Mouse (Mus musculus) neural tube, embryonic 14.5 days (tissue): ENCODE measurements at regions not wholly inside any gene's neighbourhood (a gene's known extent, or its start where the extent isn't known, plus 50 kb on each side); places are given as distances from the start of the nearest gene placed in this dataset.

Experiments
- ATAC-seq: fragments of 200-750 bp; cut with Nextera tagmentation; 2 replicates; pipeline ENCODE4 v1.8.0; 2017; ENCODE audit warnings: low read depth, mild to moderate bottlenecking, moderate TSS enrichment, moderate library complexity
- H3K27ac ChIP-seq: fragments of 300-500 bp; sonication (generic); 2 replicates; pipeline ENCODE4 v1.5.1; 2014; ENCODE audit warnings: low read depth, mild to moderate bottlenecking, control low read depth, low read length, moderate library complexity, mixed read lengths
- H3K27me3 ChIP-seq: fragments of 300-500 bp; sonication (generic); 2 replicates; pipeline ENCODE4 v1.6.1; 2014; ENCODE audit warnings: low read length; ENCODE audit not compliant: control insufficient read depth, insufficient read depth
- H3K36me3 ChIP-seq: fragments of 300-500 bp; sonication (generic); 2 replicates; pipeline ENCODE4 v1.6.1; 2014; ENCODE audit warnings: low read length, mixed read lengths; ENCODE audit not compliant: control insufficient read depth, insufficient read depth
- H3K4me1 ChIP-seq: fragments of 300-500 bp; sonication (generic); 2 replicates; pipeline ENCODE4 v1.6.1; 2014; ENCODE audit warnings: low read length; ENCODE audit not compliant: control insufficient read depth, insufficient read depth
- H3K4me2 ChIP-seq: fragments of 300-500 bp; sonication (generic); 2 replicates; pipeline ENCODE4 v1.6.1; 2014; ENCODE audit warnings: mild to moderate bottlenecking, low read depth, low read length, control low read depth
- H3K4me3 ChIP-seq: fragments of 300-500 bp; sonication (generic); 2 replicates; pipeline ENCODE4 v1.5.1; 2014; ENCODE audit warnings: low read depth, low read length, control low read depth, mixed read lengths
- H3K9ac ChIP-seq: fragments of 300-500 bp; sonication (generic); replicated peaks from 2 replicates; pipeline ENCODE4 v1.6.1; 2014; ENCODE audit warnings: low read depth, mild to moderate bottlenecking, control low read depth, low read length, mixed read lengths
- H3K9me3 ChIP-seq: fragments of 300-500 bp; sonication (generic); 2 replicates; pipeline ENCODE4 v1.6.1; 2016; ENCODE audit warnings: low read length; ENCODE audit not compliant: control insufficient read depth
- WGBS: fragments of 180-500 bp; shearing (Covaris S2); extraction: QIAGEN DNeasy Blood & Tissue Kit; methylation state at CpG from one replicate; pipeline ENCODE4 v1.1.7; 2014; 5-methylcytosine and 5-hydroxymethylcytosine counted together

DNA sequence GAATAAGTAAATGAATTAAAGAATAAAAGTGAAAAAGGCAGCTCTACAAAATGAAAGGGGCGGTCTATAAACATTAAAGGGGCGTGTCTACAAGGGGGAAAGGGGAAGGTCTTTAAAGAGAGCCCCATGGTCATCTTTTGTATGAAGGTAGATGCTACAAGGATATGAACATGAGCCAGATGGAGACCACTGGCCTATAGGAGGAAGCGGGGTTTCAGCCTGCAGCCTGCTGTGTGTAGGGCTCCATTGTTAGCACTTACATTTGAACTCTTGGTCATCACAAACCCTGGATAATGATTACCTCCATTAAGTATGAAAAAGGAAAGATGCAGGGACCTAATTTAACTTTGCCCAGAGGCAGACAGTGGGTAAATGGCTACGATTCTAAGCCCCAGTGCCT, 511.6 kb upstream of the Gm19410 start:
- Histone ChIP-seq H3K4me1 (no peaks in the 10 kb centered on the region), H3K9ac (no peak overlapping the region), H3K9me3 (no peaks in the 10 kb centered on the region), H3K4me3 (no peak overlapping the region), H3K36me3 (no peaks in the 10 kb centered on the region), H3K27me3 (no peaks in the 10 kb centered on the region), H3K4me2 (no peak overlapping the region), H3K27ac (no peak overlapping the region)
- 90% methylated on average over 4 of the region's 4 CpGs for WGBS
- ATAC-seq, result no peak

- WGBS, result 87% methylated on average over 2 of the region's 2 CpGs
These were observed 510.3 kb upstream of the Gm19410 start for GRCm38 (mm10) chr8:35255327-35255726.

GRCm38 (mm10) chr8:35256958-35257357, 508.6 kb upstream of the Gm19410 start:
- no peaks in the 10 kb centered on the region for H3K36me3 ChIP-seq

More at GRCm38 (mm10) chr8:35255327-35255726, 510.3 kb upstream of the Gm19410 start:
- no peak overlapping the region for H3K9ac ChIP-seq
- H3K36me3 ChIP-seq, result no peaks in the 10 kb centered on the region
- H3K27ac ChIP-seq, result no peak overlapping the region
- no peaks in the 10 kb centered on the region for H3K9me3 ChIP-seq
- H3K4me1 ChIP-seq, result no peaks in the 10 kb centered on the region
- H3K4me3 ChIP-seq, result no peak overlapping the region
- no peaks in the 10 kb centered on the region for H3K27me3 ChIP-seq
- ATAC-seq, result no peak
- H3K4me2 ChIP-seq, result no peak overlapping the region

GRCm38 (mm10) chr8:35268221-35268620, 497.4 kb upstream of the Gm19410 start:
- no peak for ATAC-seq
- no peaks in the 10 kb centered on the region for H3K36me3 ChIP-seq
- WGBS, result 85% methylated on average over 5 of the region's 5 CpGs

More at GRCm38 (mm10) chr8:35256958-35257357, 508.6 kb upstream of the Gm19410 start:
- H3K9ac ChIP-seq, result no peak overlapping the region
- no peak for ATAC-seq
- no peak overlapping the region for H3K27ac ChIP-seq
- WGBS, result 45% methylated on average over 4 of the region's 4 CpGs
- H3K9me3 ChIP-seq, result no peaks in the 10 kb centered on the region
- no peak overlapping the region for H3K4me3 ChIP-seq
- no peak overlapping the region for H3K4me2 ChIP-seq
- no peaks in the 10 kb centered on the region for H3K27me3 ChIP-seq
- H3K4me1 ChIP-seq, result no peaks in the 10 kb centered on the region

DNA sequence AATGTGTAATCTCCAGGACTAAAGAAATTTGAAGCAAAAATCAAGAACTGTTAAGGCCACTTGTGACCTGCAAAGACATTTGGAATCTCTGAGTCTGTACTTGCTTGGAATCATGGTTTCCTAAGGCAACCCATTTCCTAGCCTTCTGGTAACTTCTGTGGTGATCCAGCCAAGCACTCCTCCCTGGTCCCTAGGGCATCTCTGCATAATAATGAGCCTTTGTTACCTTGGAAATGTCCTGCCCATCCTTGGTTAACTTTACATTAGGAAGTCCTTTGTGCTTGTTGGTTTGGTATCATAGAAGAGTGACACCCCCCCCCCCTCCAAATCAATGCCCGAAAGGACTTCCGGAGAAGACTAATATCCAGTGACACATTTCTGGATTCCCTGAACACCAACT, 496.6 kb upstream of the Gm19410 start:
- Histone ChIP-seq H3K27ac (no peak overlapping the region), H3K9ac (no peak overlapping the region), H3K4me2 (no peak overlapping the region), H3K4me3 (no peak overlapping the region), H3K9me3 (no peaks in the 10 kb centered on the region), H3K36me3 (no peaks in the 10 kb centered on the region), H3K27me3 (no peaks in the 10 kb centered on the region), H3K4me1 (no peaks in the 10 kb centered on the region)
- ATAC-seq, result no peak
- 95% methylated on average over 2 of the region's 2 CpGs for WGBS

More at GRCm38 (mm10) chr8:35268221-35268620, 497.4 kb upstream of the Gm19410 start:
- Histone ChIP-seq H3K9me3 (no peaks in the 10 kb centered on the region), H3K4me2 (no peak overlapping the region), H3K27ac (no peak overlapping the region), H3K27me3 (no peaks in the 10 kb centered on the region), H3K9ac (no peak overlapping the region), H3K4me3 (no peak overlapping the region), H3K4me1 (no peaks in the 10 kb centered on the region)

GRCm38 (mm10) chr8:35275972-35276371, 489.6 kb upstream of the Gm19410 start:
- H3K9me3 ChIP-seq, result no peaks in the 10 kb centered on the region
- H3K4me3 ChIP-seq, result no peak overlapping the region
- H3K9ac ChIP-seq, result no peak overlapping the region
- H3K27me3 ChIP-seq, result no peaks in the 10 kb centered on the region
- H3K4me2 ChIP-seq, result no peak overlapping the region
- no peak overlapping the region for H3K27ac ChIP-seq
- H3K36me3 ChIP-seq, result no peaks in the 10 kb centered on the region
- no peaks in the 10 kb centered on the region for H3K4me1 ChIP-seq
- whole genome bisulfite sequencing, result 75% methylated on average over 8 of the region's 8 CpGs
- ATAC-seq, result no peak

DNA sequence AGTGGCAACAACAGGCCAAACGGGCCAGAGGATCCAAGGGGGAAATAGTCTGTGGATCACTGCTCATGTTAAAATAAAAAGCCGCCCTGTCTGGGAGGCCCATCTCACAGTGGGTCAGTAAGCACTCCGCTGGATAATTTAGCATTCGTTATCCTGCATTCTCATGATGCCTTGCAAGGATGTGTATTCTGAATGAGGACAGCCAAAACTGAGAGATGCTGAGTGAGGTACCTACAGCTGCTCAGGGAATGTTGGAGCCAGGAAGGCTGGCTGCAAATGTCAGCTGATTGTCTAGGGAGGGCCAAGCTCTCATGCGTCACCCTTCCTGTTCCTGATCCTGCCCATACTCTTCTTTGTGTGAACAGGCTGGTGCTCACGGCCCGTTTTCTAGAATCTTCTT, 489.1 kb upstream of the Gm19410 start:
- WGBS, result 89% methylated on average over 7 of the region's 7 CpGs

DNA sequence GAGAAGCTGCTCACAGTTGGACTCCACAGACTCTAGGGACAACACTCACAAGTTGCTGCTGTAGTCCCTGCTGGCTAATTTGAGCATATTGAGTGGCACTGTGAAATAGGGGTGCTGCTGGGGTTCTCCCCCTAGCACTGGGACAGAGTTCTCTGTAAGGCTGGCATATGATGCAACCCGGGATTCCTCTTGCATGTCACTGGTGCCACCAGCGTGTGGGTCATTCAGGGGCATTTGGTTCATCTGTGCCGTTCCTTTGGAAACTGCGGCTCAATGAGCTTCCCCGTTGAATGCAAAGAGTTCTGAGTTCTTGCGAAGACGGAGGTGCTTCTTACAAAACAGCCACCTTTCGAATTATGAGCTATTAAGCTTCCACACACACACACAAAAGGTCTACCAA, 486.6 kb upstream of the Gm19410 start:
- H3K27ac ChIP-seq, result no peak overlapping the region
- H3K4me3 ChIP-seq, result no peak overlapping the region
- H3K9ac ChIP-seq, result no peak overlapping the region
- ATAC-seq, result no peak
- no peak overlapping the region for H3K4me2 ChIP-seq
- H3K36me3 ChIP-seq, result no peaks in the 10 kb centered on the region
- no peaks in the 10 kb centered on the region for H3K27me3 ChIP-seq
- WGBS, result 94% methylated on average over 8 of the region's 8 CpGs
- no peaks in the 10 kb centered on the region for H3K4me1 ChIP-seq
- no peaks in the 10 kb centered on the region for H3K9me3 ChIP-seq

More for the DNA sequence above, 489.1 kb upstream of the Gm19410 start:
- no peak overlapping the region for H3K4me2 ChIP-seq
- H3K27me3 ChIP-seq, result no peaks in the 10 kb centered on the region
- H3K9me3 ChIP-seq, result no peaks in the 10 kb centered on the region
- H3K27ac ChIP-seq, result no peak overlapping the region
- no peak for ATAC-seq
- no peaks in the 10 kb centered on the region for H3K4me1 ChIP-seq
- no peaks in the 10 kb centered on the region for H3K36me3 ChIP-seq
- H3K4me3 ChIP-seq, result no peak overlapping the region
- no peak overlapping the region for H3K9ac ChIP-seq

- H3K36me3 ChIP-seq, result no peaks in the 10 kb centered on the region
- H3K27ac ChIP-seq, result no peak overlapping the region
- WGBS, result 92% methylated on average over 6 of the region's 6 CpGs
- no peak for ATAC-seq
- H3K9me3 ChIP-seq, result no peaks in the 10 kb centered on the region
- H3K9ac ChIP-seq, result no peak overlapping the region
- H3K4me2 ChIP-seq, result no peak overlapping the region
- H3K27me3 ChIP-seq, result no peaks in the 10 kb centered on the region
- H3K4me1 ChIP-seq, result no peaks in the 10 kb centered on the region
- H3K4me3 ChIP-seq, result no peak overlapping the region
These were observed 484.8 kb upstream of the Gm19410 start for GRCm38 (mm10) chr8:35280741-35281140.

DNA sequence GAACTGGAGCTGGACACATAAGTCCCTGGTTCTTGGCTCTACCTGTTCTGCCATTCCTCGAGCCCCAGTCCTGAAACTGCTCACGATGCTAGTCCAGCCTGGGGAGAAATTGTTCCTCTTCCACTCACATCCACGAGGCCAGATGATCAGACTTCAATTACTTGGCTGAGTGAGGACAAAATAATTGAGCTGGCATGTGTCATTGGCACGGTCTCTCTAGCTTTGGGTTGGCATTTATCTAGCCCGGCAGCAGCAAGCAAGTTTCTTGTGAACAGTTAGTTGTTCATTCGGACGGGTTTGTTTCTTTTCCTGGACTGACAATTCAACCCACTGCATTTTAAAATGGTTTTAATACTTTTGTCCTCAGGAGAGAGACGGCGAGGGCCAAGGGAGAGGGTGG, 482.2 kb upstream of the Gm19410 start:
- Histone ChIP-seq H3K9me3 (no peaks in the 10 kb centered on the region), H3K27me3 (no peaks in the 10 kb centered on the region), H3K4me1 (no peaks in the 10 kb centered on the region), H3K4me3 (no peak overlapping the region), H3K9ac (no peak overlapping the region), H3K27ac (no peak overlapping the region), H3K36me3 (no peaks in the 10 kb centered on the region), H3K4me2 (no peak overlapping the region)
- ATAC-seq, result no peak
- 92% methylated on average over 9 of the region's 9 CpGs for WGBS
